Mouse (Mus musculus) CD4-positive, CD25-positive, alpha-beta regulatory T cell, adult 2 months (primary cell): ENCODE measurements around the gene Sorl1.
"Not testable (repeated sequence)": the region's sequence is repeated elsewhere in the genome, so short reads cannot be mapped to it uniquely, and the experiment has no call there.

Experiments used
- DNase-seq: peaks from one replicate; pipeline ENCODE4 v3.0.0-alpha.2; 2012; ENCODE audit warnings: low read depth, low spot score

The Sorl1 gene

DNA sequence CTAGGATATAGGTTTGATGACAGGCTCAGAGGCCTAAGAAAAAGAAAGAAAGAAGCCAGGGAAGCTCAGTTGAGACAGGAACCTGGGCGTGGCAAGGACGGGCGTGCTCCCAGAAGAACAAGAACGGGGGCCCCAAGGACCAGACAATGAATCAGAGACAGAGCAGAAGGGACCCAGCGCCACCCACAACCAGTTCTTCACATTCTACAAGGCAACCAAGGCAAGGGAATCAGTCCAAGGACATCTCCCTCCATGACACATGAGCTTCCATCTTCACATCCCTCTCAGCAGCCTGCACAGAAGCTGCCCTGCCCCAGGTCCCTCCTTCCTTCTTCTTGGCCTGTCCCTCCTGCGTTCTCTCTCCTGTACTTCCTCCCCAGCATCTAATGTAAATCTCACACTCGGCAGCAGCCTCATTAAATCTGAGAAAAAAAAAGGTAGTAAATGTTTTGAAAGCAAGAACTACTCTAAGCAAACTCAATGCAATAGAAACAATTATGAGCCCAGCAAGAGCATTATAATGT is 30.0 kb downstream of the Sorl1 start:
- no peak for DNase-seq

DNA sequence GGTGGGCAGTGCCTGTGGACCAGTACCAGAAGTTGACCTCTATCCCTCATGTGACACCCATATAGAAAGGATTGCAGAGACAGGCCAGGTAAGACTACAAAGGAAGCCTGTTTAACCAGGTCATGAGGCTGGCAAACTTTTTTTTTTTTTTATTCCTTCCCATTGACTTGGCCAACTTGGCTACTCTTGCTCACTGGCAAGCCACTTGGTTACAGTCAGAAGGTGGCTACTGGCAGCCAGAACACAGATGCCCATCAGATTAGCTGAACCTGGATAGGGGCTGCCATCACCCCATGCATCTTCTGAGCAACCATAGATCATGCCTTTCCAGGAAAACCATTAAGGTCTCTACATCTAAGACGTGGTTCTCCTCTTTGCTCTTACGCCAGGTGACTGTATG is 31.3 kb downstream of the Sorl1 start:
- no peak for DNase-seq

DNA sequence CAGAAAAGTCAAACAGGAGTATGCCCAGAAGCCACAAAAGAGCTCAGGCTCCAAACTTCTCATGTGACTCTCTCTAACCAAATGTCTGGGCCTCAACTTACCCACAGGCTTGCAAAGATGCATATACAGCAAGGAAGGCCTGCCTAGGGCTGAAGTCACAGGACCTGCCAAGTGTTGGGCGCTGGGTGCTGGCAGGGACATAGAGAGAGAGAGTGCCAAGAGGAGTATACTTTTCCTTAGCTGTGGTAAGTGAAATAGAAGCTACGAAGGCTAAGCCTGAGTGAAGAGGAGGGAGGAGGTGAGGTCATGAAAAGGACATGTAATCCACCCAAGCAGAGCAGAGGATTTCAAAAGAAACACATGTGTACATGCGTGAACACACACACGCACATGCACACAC is 32.5 kb downstream of the Sorl1 start:
- no peak for DNase-seq

DNA sequence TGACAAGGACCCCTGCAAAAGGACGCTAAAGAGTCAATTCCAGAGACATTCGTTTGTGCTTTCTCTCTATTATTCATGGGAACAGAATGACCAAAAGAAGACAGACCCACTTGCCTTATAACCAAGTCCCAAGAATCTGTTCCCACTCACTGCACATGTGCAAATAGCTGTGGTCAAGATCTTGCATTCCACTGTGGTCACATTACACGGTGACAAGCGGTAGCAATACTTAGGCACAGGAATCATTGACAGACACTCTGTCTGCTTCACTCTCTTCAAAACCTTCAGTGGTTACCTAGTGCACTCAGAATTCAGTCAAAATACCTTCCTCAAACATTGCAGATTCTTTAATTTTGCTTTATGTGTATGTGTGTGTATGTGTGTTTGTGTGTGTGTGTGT is 36.2 kb downstream of the Sorl1 start:
- DNase-seq = no peak

DNA sequence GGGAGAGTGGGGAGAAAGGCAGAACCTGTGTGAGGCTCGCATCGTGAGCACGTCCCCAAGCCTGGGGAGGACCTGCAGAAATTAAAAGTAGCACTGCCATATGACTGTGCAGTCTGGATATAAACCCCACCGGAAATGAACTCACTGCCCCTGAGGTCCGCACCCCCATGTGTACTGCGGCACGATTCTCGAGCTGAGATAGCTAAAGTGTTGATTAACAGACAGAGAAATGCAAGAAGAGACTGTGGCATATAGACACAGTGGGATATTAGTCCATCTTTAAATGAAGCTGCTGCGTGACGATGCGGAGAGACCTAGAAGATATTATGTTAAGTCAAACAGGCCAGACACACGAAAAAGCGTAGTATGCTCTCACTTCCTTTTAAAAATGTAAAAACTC is 38.1 kb downstream of the Sorl1 start:
- DNase-seq = no peak

DNA sequence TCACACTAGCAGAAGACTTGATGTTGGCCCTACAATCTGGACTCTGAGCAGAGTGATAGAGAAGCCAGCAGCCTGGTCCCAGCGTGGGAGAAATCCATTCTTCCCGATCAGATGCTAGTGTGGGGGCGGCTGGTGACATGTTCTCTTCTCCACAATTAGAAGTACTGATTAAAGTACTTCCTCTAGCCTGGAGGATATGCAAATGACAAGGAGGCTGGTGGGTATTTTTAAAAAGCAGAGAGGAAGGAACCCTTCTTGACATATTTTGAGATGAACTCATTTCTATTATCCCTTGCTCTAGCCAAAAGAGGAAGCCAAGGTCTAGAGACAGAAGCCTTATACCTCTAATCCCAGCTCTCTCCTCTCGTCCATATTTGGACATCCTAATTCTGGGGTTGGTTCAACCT is 40.4 kb downstream of the Sorl1 start:
- DNase-seq = no peak

DNA sequence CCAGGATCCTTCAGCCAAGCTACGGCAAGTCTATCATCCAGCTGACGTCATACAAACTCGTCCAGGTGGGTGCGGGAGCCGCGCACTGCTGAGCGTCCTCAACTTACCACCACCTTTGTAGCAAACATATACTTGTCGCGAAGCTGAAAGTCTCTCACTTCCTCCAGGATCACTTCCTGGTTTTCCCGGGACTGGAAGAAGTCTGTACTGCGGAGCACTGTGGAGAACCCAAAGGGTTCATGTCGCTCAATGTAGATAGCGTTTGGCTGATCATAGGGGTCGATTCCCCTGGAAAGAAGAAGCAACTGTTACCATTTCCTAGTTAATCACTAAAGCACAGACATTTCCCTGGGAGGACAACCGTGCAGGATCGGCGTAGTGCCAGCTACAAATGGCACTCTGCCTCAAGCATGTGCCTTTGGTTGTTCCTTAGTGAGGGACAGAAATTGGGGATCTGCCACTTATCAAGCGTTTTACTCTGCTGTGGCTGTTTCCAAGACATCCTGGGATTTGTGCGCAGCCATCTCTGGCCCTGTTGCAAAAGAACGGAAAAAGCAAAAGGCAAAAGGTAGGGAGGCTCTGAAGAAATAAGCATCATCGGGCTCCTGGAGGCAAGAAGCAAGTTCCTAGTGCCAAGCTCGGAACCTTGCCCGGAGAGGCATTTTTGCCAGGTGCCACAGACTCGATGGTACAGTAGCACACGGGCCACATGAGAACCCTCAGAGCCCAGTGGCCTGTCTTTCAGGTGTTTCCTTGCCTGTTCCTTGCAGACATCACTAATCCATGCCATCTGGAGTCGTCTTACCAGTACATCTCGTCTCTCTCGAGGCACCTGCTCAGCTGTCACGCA is 42.2 kb downstream of the Sorl1 start:
- no peak for DNase-seq

DNA sequence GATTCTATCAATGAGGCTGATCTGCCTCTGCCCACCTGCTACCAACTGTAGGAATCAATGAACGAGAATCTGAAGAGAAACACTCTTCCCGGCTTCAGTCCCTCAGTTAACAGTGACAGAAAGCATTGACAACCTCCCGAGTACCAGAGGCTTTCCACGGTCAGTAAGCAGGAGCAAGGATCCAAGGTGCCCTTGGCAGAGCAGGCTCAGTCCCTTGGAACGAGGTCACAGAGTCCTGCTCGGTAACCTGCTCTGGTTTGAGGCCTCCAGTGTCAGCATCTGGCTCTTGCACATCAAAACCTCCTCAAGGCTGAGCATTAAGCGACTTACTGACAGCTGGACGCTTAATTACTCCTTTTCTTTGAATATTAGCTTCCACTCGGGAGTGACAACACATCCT is 43.4 kb downstream of the Sorl1 start:
- no peak for DNase-seq

DNA sequence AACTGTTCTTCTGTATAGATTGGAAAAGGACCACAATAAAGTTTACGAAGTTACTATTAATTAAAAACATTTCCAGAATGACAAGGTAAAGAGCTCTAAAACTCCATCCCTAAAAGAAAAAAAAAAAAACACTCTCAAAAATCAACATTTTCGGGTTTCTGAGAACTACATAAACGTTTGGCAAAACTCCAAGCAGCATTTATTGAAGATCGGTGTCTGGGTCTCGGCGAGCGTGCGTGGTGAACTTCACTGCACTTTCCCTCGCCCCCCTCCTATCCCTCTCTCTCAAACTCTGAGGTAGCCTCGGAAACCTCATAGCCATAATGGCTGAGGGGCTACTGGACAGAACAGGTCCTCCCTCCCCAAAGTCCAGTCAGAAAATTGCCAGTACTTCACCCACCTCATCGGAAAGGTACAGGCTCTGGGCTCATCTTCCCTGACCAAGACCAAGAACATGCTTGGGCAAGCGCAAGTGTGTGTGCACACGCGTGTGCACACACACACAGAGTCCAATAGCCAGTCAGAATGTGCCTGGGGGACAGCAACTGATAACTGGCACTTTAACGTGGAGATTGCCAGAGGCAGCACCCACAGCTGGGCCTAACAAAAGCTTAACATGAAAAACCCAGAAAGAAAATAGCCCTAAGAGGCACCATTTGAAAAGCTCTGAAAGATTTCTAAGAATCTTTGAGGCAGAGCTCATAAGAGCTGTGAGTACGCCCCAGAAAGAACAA is 46.8 kb downstream of the Sorl1 start:
- DNase-seq = no peak

DNA sequence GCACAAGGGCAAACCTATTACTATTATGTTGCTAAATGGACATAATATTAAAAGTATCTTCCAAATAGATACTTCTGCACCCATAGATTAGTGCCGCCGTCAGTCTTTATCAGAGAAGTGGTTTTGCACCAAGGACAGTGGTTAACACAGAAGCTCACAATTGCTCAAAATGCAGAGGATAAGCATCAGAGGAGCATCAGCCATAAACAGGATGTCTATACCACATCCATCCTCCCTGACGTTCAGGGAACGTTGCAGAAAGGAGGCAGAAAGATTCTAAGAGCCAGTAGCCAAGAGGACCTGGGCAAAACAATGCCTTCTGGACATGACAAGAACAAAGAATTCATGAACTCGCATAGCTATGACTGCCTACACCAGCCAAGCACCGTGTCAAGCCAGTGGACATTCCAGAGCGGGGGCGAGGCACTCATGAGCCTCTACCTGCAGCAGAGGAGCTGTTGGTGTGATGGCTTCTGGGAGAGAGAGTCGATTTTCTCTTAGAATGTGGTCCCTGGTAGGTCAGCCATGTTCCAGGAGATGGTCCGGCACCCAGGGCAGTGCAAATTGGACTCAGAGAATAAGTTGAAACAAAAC is 47.7 kb downstream of the Sorl1 start:
- peak; percentile 17 for DNase-seq

DNA sequence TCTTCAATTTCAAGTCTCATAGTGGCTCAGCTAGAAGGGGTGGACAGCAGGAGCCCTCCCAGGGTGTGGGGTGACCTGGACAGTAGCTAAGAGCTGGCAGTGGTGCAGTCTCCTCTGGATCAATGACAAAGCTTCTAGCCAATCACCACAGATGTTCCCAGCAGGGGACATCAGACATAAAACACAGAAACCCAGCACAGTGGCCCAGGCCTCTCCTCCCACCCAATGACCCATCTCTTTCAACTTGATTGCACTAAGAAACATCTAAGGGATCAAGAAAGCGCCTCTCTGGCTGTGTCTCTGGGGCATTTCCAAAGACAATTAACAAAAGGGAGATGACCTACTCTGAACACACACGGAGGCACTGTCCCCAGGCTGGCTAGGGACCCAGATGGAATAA is 48.9 kb downstream of the Sorl1 start:
- DNase-seq = no peak

DNA sequence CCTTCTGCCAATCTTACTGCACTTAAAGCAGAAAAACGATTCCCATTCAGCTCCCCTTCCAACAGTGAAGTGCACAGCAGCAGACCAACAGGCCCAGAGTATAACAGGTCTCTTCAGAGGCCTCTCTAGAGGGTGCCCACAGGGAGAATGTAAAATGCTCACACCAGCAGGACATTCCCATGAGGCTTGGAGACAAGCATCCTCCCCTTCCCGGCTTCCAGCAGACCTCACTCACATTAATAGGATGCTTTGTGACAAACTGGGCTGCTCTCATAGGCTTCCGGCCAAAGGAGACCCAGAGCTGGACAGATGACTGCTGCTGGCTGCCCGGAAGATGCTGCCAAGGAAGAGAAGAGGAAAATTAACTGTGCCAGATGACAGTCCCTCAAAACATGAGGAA is 52.1 kb downstream of the Sorl1 start:
- no peak for DNase-seq

DNA sequence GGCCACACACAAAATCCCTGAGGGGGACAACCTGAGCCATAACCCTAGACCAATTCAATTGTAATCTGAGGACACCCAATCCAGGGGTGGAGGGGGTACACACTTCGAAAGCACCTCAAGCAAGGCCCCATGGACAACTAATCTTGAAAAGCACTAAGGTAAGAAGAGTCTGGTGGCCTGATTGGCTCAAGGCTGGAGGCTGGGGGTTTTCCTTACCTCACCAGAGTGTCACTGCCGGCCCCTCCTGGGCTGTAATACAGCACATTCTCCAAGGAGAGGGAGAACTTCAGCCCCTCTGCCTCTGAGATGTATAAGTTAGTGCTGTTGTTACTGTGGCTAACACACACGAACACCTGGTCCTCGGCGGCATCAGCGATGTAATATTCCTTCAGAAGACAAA is 53.2 kb downstream of the Sorl1 start:
- DNase-seq = no peak

DNA sequence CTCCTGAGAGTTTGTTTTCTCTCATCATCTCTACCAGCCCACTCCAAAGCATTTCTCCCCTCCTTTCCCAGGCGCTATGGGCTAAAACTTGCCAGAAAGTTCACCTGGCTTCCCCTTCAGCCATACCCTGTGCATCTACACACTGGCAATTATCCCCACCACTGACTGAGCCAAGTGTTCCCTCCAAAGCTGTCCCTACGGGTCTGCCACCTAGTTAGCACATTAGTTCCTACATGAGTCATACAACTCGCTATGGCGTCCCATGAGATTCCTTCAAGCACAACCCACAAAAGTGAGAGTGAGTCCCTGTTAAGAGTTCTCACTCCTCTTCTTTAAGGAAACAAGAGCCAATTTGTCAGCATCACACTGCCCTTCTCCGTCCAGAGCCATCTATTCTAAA is 54.6 kb downstream of the Sorl1 start:
- no peak for DNase-seq

DNA sequence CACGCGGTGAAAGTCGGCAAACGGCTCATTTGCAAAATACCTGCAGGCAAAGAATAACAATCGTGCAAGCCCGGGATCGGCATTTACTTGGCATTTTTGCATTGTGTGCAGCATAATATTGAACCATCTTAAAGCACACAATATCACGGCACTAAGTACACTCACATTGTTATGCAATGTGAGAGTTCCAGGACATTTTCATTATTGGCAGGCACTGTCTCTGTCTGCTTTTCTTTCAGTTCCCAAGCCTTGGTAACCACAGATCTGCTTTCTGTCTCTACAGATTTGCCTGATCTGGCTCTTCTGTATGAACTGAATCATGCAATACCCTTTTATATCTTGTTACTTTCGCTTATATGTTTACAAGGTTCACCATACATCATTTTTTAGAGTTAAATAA is 56.1 kb downstream of the Sorl1 start:
- DNase-seq = no peak

DNA sequence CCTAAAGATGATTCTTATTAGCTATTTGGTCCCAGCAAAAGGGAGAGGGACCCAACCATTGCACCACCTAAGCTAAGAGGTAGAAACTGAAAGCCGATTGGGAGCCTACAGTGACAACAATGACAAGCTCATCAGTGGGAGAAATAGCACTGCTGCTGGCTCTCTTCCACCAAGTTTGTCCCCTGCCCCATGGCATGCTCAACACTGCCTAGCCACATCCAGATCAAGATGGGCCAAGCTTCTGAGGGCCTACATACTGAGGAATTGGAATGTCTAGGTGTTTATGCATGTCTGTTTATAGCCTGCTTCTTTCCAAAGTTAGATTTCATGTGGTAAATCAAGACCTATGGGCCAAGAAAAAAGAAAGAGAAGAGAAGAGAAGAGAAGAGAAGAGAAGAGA is 58.3 kb downstream of the Sorl1 start:
- DNase-seq = no peak

DNA sequence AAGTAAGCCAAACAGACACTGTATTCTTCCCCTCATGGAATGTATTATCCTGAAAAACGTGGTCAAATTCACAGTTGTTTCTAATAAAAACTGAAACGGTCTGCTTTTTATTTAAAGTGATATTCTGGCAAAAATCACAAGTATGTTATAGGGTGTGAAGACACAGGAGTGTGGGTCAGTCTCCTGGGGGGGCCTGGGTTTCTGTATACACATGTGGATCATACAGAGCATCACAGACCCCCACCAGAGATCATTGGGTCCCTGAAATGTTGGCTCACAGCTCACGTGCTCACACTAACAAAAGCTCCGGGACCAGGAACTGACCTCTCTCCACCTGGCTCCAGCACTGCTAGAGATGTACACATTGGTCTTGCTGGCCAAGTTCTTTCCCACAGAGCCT is 60.7 kb downstream of the Sorl1 start:
- DNase-seq = no peak

DNA sequence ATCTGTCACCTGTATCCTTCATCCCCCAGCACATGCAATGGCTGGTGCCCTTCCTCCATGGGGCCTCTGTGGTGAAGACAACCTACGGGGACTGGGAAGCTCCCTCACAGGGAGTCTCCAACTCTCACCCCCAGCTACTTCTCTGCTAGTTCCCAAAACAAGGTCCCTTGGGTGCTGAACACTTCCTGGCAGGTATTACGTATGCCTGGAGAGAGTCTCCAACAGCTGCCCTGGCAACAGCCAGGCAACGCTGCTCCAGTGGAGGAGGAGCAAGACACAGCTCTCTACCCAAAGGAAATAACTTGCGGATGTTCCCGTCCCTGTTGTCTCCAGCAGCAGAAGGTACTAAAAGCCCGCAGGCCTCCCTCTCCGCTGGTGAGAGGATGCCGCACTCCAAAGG is 61.8 kb downstream of the Sorl1 start:
- no peak for DNase-seq

DNA sequence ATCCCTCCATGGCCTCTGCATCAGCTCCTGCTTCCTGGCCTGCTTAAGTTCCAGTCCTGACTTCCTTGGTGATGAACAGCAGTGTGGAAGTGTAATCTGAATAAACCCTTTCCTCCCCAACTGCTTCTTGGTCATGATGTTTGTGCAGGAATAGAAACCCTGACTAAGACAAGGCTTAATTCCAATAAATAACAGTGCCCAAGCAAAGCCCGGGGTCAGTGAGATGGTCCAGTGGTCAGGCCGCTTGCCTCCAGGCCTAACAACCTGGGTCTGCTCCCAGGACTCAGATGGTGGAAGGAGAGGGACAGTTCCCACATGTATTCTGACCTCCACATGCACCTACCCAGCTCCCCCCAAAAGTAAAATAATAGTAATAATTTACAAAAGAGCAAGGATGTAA is 65.1 kb downstream of the Sorl1 start:
- not testable (repeated sequence) for DNase-seq

DNA sequence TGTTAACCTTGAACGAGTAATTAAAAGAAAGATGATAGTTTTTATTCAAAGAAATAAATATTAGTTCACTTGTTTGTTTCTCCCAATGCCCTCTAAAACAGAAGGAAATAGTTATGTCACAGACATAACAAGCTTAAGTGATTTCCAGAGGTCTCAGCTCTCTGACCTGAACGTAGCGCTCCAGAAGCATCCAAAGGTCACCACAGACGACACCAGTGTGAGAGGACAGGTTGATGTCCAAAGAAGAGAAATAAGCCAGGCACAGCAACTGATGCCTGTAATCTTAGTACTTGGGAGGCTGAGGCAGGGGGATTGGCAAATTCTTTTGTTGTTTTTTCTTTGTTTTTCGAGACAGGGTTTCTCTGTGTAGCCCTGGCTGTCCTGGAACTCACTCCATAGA is 67.5 kb downstream of the Sorl1 start:
- DNase-seq = no peak

DNA sequence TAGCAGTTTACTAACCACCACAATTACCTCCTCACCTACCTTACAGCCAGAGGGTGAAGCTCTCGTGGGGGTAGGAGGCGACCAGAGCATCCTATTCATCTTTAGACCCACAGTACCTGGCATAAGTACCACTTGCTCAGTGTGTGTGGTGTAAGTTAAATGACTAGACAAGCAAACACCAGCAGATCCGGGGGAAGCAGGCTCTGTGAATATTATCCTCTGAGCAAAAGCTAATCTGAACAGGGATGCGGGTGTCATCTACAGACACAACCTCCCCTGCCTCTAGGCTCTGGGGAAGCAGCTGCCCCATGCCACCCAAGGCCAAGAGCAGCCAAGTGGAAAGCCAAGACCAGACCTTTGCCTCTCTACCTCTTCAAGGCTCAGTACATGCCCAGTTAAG is 68.7 kb downstream of the Sorl1 start:
- DNase-seq = no peak
